Mouse (Mus musculus) myocyte (in vitro differentiated cells): Measurements from ENCODE around the gene Tenm2. TPM values are rescaled to one million over a fixed set of nuclear protein-coding genes. Genes with fewer than 3 reads are reported as not detected.

Experiments used
- H3K27me3 ChIP-seq: one replicate; pipeline ENCODE4 v1.6.1; 2011; ENCODE audit not compliant: control insufficient read depth, insufficient read depth, insufficient read length
- H3K36me3 ChIP-seq: one replicate; pipeline ENCODE4 v1.6.1; 2011; ENCODE audit not compliant: control insufficient read depth, insufficient read depth
- H3K4me2 ChIP-seq: one replicate; pipeline ENCODE4 v1.6.1; 2011; ENCODE audit warnings: low read depth, control low read depth
- H3K4me3 ChIP-seq: one replicate; pipeline ENCODE4 v1.5.1; 2011; ENCODE audit warnings: mild to moderate bottlenecking, control low read depth, moderate library complexity
- H3K79me2 ChIP-seq: one replicate; pipeline ENCODE4 v1.6.1; 2011; ENCODE audit not compliant: control insufficient read depth, insufficient read depth
- H3ac ChIP-seq: one replicate; pipeline ENCODE4 v1.6.1; 2011; ENCODE audit not compliant: control insufficient read depth, insufficient read length
- CEBPB ChIP-seq: IDR thresholded peaks from 2 replicates; pipeline ENCODE4 v1.6.1; 2011; ENCODE audit warnings: mild to moderate bottlenecking, moderate library complexity; ENCODE audit not compliant: poor library complexity, insufficient read depth, severe bottlenecking
- E2F4 ChIP-seq: IDR thresholded peaks from one replicate; pipeline ENCODE4 v1.6.1; 2011; ENCODE audit warnings: mild to moderate bottlenecking, control low read depth, moderate library complexity; ENCODE audit not compliant: insufficient read depth
- MAX ChIP-seq: IDR thresholded peaks from one replicate; pipeline ENCODE4 v1.6.1; 2011; ENCODE audit warnings: low read depth, mild to moderate bottlenecking, control low read depth
- MYOD1 ChIP-seq, 3 experiments: IDR thresholded peaks; one replicate each; pipeline ENCODE4 v1.6.1; 2011; ENCODE audit warnings: control low read depth in 2 of 3, low read depth in 2 of 3, mild to moderate bottlenecking in 2 of 3, moderate library complexity in 1 of 3; ENCODE audit not compliant: insufficient read length in 2 of 3, control insufficient read depth in 1 of 3
- MYOG ChIP-seq, 3 experiments: IDR thresholded peaks; one replicate each; pipeline ENCODE4 v1.6.1; 2011; ENCODE audit warnings: control low read depth in 2 of 3, low read depth in 2 of 3, mild to moderate bottlenecking in 2 of 3; ENCODE audit not compliant: insufficient read length in 2 of 3, control insufficient read depth in 1 of 3, insufficient read depth in 1 of 3
- POLR2A ChIP-seq: IDR thresholded peaks from one replicate; pipeline ENCODE4 v1.6.1; 2011; ENCODE audit warnings: low read depth, mild to moderate bottlenecking, control low read depth, moderate library complexity; ENCODE audit not compliant: insufficient read length
- POLR2AphosphoS2 ChIP-seq: IDR thresholded peaks from one replicate; pipeline ENCODE4 v1.6.1; 2011; ENCODE audit warnings: low read depth, control low read depth; ENCODE audit not compliant: insufficient read length
- REST ChIP-seq: IDR thresholded peaks from one replicate; pipeline ENCODE4 v1.6.1; 2011; ENCODE audit warnings: mild to moderate bottlenecking, control low read depth, moderate library complexity; ENCODE audit not compliant: insufficient read depth, insufficient read length
- SRF ChIP-seq: IDR thresholded peaks from one replicate; pipeline ENCODE4 v1.6.1; 2011; ENCODE audit warnings: low read depth; ENCODE audit not compliant: control insufficient read depth, insufficient read length
- TCF12 ChIP-seq: IDR thresholded peaks from one replicate; pipeline ENCODE4 v1.6.1; 2011; ENCODE audit warnings: mild to moderate bottlenecking, control low read depth; ENCODE audit not compliant: poor library complexity, insufficient read depth, severe bottlenecking
- TCF3 ChIP-seq: IDR thresholded peaks from one replicate; pipeline ENCODE4 v1.6.1; 2011; ENCODE audit warnings: low read depth, control low read depth; ENCODE audit not compliant: insufficient read length
- USF1 ChIP-seq: IDR thresholded peaks from one replicate; pipeline ENCODE4 v1.6.1; 2011; ENCODE audit warnings: low read depth, mild to moderate bottlenecking, control low read depth, moderate library complexity
- polyA plus RNA-seq: library from polyadenylated mRNA; unstranded; fragments of >200 nt; fragmentation: generic; extraction: Trizol; gene quantifications from one replicate; pipeline ENCODE4 v1.2.1, GENCODE M21; 2012; ENCODE audit warnings: missing spikeins

The Tenm2 gene
- polyA plus RNA-seq, 1 experiment = 0.28 TPM

- no peak overlapping the region for H3K4me3 ChIP-seq
- H3K36me3 ChIP-seq = no peaks in the 10 kb centered on the region
- TF ChIP-seq REST (no peak), E2F4 (no peak), MYOG (IDR thresholded peaks at IDR 0.05; ENCODE audit: control insufficient read depth in 1 of 3, insufficient read depth in 1 of 3, insufficient read length in 2 of 3, low read depth in 2 of 3) (no peak), CEBPB (no peak), USF1 (no peak), TCF12 (no peak), POLR2AphosphoS2 (no peak), POLR2A (no peak), MYOD1 (IDR thresholded peaks at IDR 0.05; ENCODE audit: control insufficient read depth in 1 of 3, insufficient read length in 2 of 3, low read depth in 2 of 3) (no peak), MAX (no peak), TCF3 (no peak), SRF (no peak)
- H3ac ChIP-seq = no peak overlapping the region
- no peak overlapping the region for H3K4me2 ChIP-seq
- H3K79me2 ChIP-seq = no peaks in the 10 kb centered on the region
- H3K27me3 ChIP-seq = no peaks in the 10 kb centered on the region
Observed at GRCm38 (mm10) chr11:36535591-36535990, 700.2 kb downstream of the Tenm2 start.

- Histone ChIP-seq H3K27me3 (no peaks in the 10 kb centered on the region), H3K4me2 (no peak overlapping the region), H3K79me2 (no peaks in the 10 kb centered on the region), H3K36me3 (no peaks in the 10 kb centered on the region), H3K4me3 (no peak overlapping the region), H3ac (no peak overlapping the region)
- TF ChIP-seq SRF (no peak), TCF12 (no peak), POLR2A (no peak), MAX (no peak), USF1 (no peak), REST (no peak), CEBPB (no peak), E2F4 (no peak), MYOG (IDR thresholded peaks at IDR 0.05; ENCODE audit: control insufficient read depth in 1 of 3, insufficient read depth in 1 of 3, insufficient read length in 2 of 3, low read depth in 2 of 3) (no peak), POLR2AphosphoS2 (no peak), MYOD1 (IDR thresholded peaks at IDR 0.05; ENCODE audit: control insufficient read depth in 1 of 3, insufficient read length in 2 of 3, low read depth in 2 of 3) (no peak), TCF3 (no peak)
Observed at GRCm38 (mm10) chr11:36531614-36532013, 704.1 kb downstream of the Tenm2 start.

- H3K27me3 ChIP-seq = no peaks in the 10 kb centered on the region
- H3K79me2 ChIP-seq = no peaks in the 10 kb centered on the region
- H3K36me3 ChIP-seq = no peaks in the 10 kb centered on the region
- no peak overlapping the region for H3ac ChIP-seq
- no peak overlapping the region for H3K4me2 ChIP-seq
- TF ChIP-seq POLR2AphosphoS2 (no peak), MYOG (IDR thresholded peaks at IDR 0.05; ENCODE audit: control insufficient read depth in 1 of 3, insufficient read depth in 1 of 3, insufficient read length in 2 of 3, low read depth in 2 of 3) (no peak), TCF12 (no peak), SRF (no peak), CEBPB (no peak), REST (no peak), MYOD1 (IDR thresholded peaks at IDR 0.05; ENCODE audit: control insufficient read depth in 1 of 3, insufficient read length in 2 of 3, low read depth in 2 of 3) (no peak), USF1 (no peak), POLR2A (no peak), TCF3 (no peak), MAX (no peak), E2F4 (no peak)
- no peak overlapping the region for H3K4me3 ChIP-seq
Observed at GRCm38 (mm10) chr11:36527509-36527908, 708.3 kb downstream of the Tenm2 start.

GRCm38 (mm10) chr11:36526381-36526780, 709.4 kb downstream of the Tenm2 start:
- Histone ChIP-seq H3K27me3 (no peaks in the 10 kb centered on the region), H3K4me2 (no peak overlapping the region), H3K36me3 (no peaks in the 10 kb centered on the region), H3K4me3 (no peak overlapping the region), H3ac (no peak overlapping the region), H3K79me2 (no peaks in the 10 kb centered on the region)
- TF ChIP-seq SRF = no peak
- TF ChIP-seq TCF3 = no peak
- TF ChIP-seq USF1 = no peak
- no peak for TF ChIP-seq TCF12
- TF ChIP-seq MYOD1 (IDR thresholded peaks at IDR 0.05; ENCODE audit: control insufficient read depth in 1 of 3, insufficient read length in 2 of 3, low read depth in 2 of 3) = no peak
- TF ChIP-seq REST = no peak
- no peak for TF ChIP-seq CEBPB
- TF ChIP-seq POLR2AphosphoS2 = no peak
- no peak for TF ChIP-seq E2F4
- no peak for TF ChIP-seq MYOG (IDR thresholded peaks at IDR 0.05; ENCODE audit: control insufficient read depth in 1 of 3, insufficient read depth in 1 of 3, insufficient read length in 2 of 3, low read depth in 2 of 3)
- TF ChIP-seq POLR2A = no peak
- TF ChIP-seq MAX = no peak
